Mouse (Mus musculus) hindbrain, embryonic 11.5 days (tissue): ENCODE data around the gene Cadps2. TPM values are rescaled to one million over a fixed set of nuclear protein-coding genes. Genes with fewer than 3 reads are reported as not detected.

Source experiments
- ATAC-seq: fragments of 200-750 bp; cut with Nextera tagmentation; 2 replicates; pipeline ENCODE4 v1.8.0; 2017; ENCODE audit warnings: mild to moderate bottlenecking, moderate TSS enrichment, moderate library complexity; ENCODE audit not compliant: low FRiP score
- DNase-seq: peaks from one replicate; pipeline ENCODE4 v3.0.0-alpha.2; 2015; ENCODE audit warnings: low spot score
- H3K27ac ChIP-seq: fragments of 300-500 bp; sonication (generic); 2 replicates; pipeline ENCODE4 v1.5.1; 2014; ENCODE audit warnings: mild to moderate bottlenecking, low read depth, low read length
- H3K27me3 ChIP-seq: fragments of 300-500 bp; sonication (generic); 2 replicates; pipeline ENCODE4 v1.6.1; 2014; ENCODE audit warnings: mild to moderate bottlenecking, low read length, moderate library complexity, mixed read lengths; ENCODE audit not compliant: control insufficient read depth, insufficient read depth
- H3K36me3 ChIP-seq: fragments of 300-500 bp; sonication (generic); 2 replicates; pipeline ENCODE4 v1.6.1; 2014; ENCODE audit warnings: mild to moderate bottlenecking, low read length, moderate library complexity, mixed read lengths; ENCODE audit not compliant: control insufficient read depth, insufficient read depth
- H3K4me1 ChIP-seq: fragments of 300-500 bp; sonication (generic); replicated peaks from 2 replicates; pipeline ENCODE4 v1.6.1; 2014; ENCODE audit warnings: low read length, mixed read lengths; ENCODE audit not compliant: control insufficient read depth, insufficient read depth
- H3K4me2 ChIP-seq: fragments of 300-500 bp; sonication (generic); replicated peaks from 2 replicates; pipeline ENCODE4 v1.6.1; 2014; ENCODE audit warnings: mild to moderate bottlenecking, low read depth, low read length
- H3K4me3 ChIP-seq: fragments of 300-500 bp; sonication (generic); 2 replicates; pipeline ENCODE4 v1.5.1; 2014; ENCODE audit warnings: low read depth, low read length
- H3K9ac ChIP-seq: fragments of 300-500 bp; sonication (generic); 2 replicates; pipeline ENCODE4 v1.6.1; 2014; ENCODE audit warnings: low read depth, low read length
- H3K9me3 ChIP-seq: fragments of 300-500 bp; sonication (generic); 2 replicates; pipeline ENCODE4 v1.6.1; 2016; ENCODE audit warnings: low read length; ENCODE audit not compliant: control insufficient read depth
- WGBS: fragments of 180-500 bp; shearing (Covaris S2); extraction: QIAGEN DNeasy Blood & Tissue Kit; methylation state at CpG from one replicate; pipeline ENCODE4 v1.1.7; 2014; 5-methylcytosine and 5-hydroxymethylcytosine counted together
- polyA plus RNA-seq: library from polyadenylated mRNA; unstranded; fragments of >200 nt; fragmentation: Nextera tagmentation; extraction: Ambion mirVana; gene quantifications from 2 replicates; pipeline ENCODE4 v1.2.1, GENCODE M21; 2014

The Cadps2 gene
- polyA plus RNA-seq, 1 experiment from 2014 or later: 2.2 TPM

DNA sequence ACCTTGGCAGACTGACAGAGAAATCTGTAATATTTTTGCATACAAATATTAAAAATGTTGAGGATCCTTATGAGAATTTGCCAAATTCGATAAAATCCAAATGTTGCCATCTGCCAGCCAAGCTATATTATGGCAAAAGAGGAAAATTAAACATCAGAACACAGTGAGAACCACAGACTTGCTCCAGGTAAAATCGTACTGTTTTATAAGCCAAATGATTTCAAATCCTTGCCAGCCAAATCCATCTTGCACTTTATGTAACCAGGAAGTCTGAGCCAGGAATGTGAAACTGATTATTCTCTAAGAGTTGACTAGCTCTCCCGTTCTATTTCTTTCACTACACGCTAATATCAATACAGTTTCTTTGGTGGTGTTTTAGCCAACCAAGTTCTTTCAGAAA is 269.5 kb downstream of the Cadps2 start:
- no peak overlapping the region for H3K27ac ChIP-seq
- H3K9ac ChIP-seq: no peak overlapping the region
- H3K36me3 ChIP-seq: no peaks in the 10 kb centered on the region
- no peaks in the 10 kb centered on the region for H3K27me3 ChIP-seq
- WGBS: 94% methylated on average over 4 of the region's 4 CpGs
- H3K9me3 ChIP-seq: no peaks in the 10 kb centered on the region
- DNase-seq: no peak
- H3K4me1 ChIP-seq: no peaks in the 10 kb centered on the region
- H3K4me3 ChIP-seq: no peak overlapping the region
- no peak for ATAC-seq
- H3K4me2 ChIP-seq: no peak overlapping the region

GRCm38 (mm10) chr6:23568688-23569087 is 270.5 kb downstream of the Cadps2 start:
- 76% methylated on average over 1 of the region's 1 CpGs for WGBS
- no peak overlapping the region for H3K27ac ChIP-seq
- no peak overlapping the region for H3K4me2 ChIP-seq
- H3K4me1 ChIP-seq: no peaks in the 10 kb centered on the region
- no peaks in the 10 kb centered on the region for H3K9me3 ChIP-seq
- H3K4me3 ChIP-seq: no peak overlapping the region
- no peak for DNase-seq
- no peaks in the 10 kb centered on the region for H3K36me3 ChIP-seq
- no peaks in the 10 kb centered on the region for H3K27me3 ChIP-seq
- no peak for ATAC-seq
- H3K9ac ChIP-seq: no peak overlapping the region

- Histone ChIP-seq H3K4me1 (no peaks in the 10 kb centered on the region), H3K9me3 (no peaks in the 10 kb centered on the region), H3K36me3 (no peaks in the 10 kb centered on the region), H3K4me3 (no peak overlapping the region), H3K27me3 (no peaks in the 10 kb centered on the region), H3K9ac (no peak overlapping the region), H3K27ac (no peak overlapping the region), H3K4me2 (no peak overlapping the region)
- 88% methylated on average over 1 of the region's 1 CpGs for WGBS
- no peak for DNase-seq
- ATAC-seq: no peak
Measured at GRCm38 (mm10) chr6:23567651-23568050, 271.6 kb downstream of the Cadps2 start.

- Histone ChIP-seq H3K27me3 (no peaks in the 10 kb centered on the region), H3K9ac (no peak overlapping the region), H3K4me2 (no peak overlapping the region), H3K36me3 (no peaks in the 10 kb centered on the region), H3K9me3 (no peaks in the 10 kb centered on the region), H3K27ac (no peak overlapping the region), H3K4me3 (no peak overlapping the region), H3K4me1 (no peaks in the 10 kb centered on the region)
- 72% methylated on average over 1 of the region's 1 CpGs for WGBS
- ATAC-seq (no peak), DNase-seq (no peak)
Measured at GRCm38 (mm10) chr6:23549874-23550273, 289.3 kb downstream of the Cadps2 start.

- H3K9ac ChIP-seq: no peak overlapping the region
- WGBS: 94% methylated on average over 2 of the region's 2 CpGs
- H3K4me3 ChIP-seq: no peak overlapping the region
- no peak overlapping the region for H3K4me2 ChIP-seq
- no peaks in the 10 kb centered on the region for H3K4me1 ChIP-seq
- no peaks in the 10 kb centered on the region for H3K36me3 ChIP-seq
- no peaks in the 10 kb centered on the region for H3K27me3 ChIP-seq
- H3K27ac ChIP-seq: no peak overlapping the region
- no peak for ATAC-seq
- no peaks in the 10 kb centered on the region for H3K9me3 ChIP-seq
- no peak for DNase-seq
Measured at GRCm38 (mm10) chr6:23523710-23524109, 315.5 kb downstream of the Cadps2 start.

- 93% methylated on average over 5 of the region's 5 CpGs for WGBS
- Histone ChIP-seq H3K27me3 (no peaks in the 10 kb centered on the region), H3K4me1 (no peaks in the 10 kb centered on the region)
Measured at GRCm38 (mm10) chr6:23522556-23522955, 316.7 kb downstream of the Cadps2 start.

GRCm38 (mm10) chr6:23498611-23499010 is 340.6 kb downstream of the Cadps2 start:
- Histone ChIP-seq H3K4me2 (no peak overlapping the region), H3K9me3 (no peaks in the 10 kb centered on the region), H3K4me1 (no peaks in the 10 kb centered on the region), H3K27ac (no peak overlapping the region), H3K4me3 (no peak overlapping the region), H3K36me3 (no peaks in the 10 kb centered on the region), H3K9ac (no peak overlapping the region), H3K27me3 (no peaks in the 10 kb centered on the region)
- 61% methylated on average over 5 of the region's 5 CpGs for WGBS
- DNase-seq (no peak), ATAC-seq (no peak)

More at GRCm38 (mm10) chr6:23522556-23522955, 316.7 kb downstream of the Cadps2 start:
- Histone ChIP-seq H3K9me3 (no peaks in the 10 kb centered on the region), H3K9ac (no peak overlapping the region), H3K4me3 (no peak overlapping the region), H3K36me3 (no peaks in the 10 kb centered on the region), H3K27ac (no peak overlapping the region), H3K4me2 (no peak overlapping the region)
- ATAC-seq: no peak
- no peak for DNase-seq

DNA sequence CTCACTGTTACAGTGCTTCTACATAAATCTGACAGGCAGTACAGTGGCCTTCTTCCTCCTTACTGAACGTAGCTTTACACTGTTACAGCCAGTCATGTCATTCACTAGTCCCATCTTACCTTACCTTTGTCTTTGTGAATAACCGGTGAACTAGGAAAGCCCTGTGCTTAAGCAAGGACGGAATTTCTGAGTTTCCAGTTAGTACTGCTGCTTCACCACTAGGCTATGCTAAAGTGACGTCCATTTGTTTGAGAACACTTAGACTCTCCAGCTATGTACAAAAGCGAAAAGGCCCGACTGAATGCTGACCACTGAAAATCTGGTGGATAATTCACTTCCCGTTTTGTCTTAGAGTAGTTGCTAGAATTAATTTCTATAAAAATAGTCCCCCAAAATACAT is 347.4 kb downstream of the Cadps2 start:
- Histone ChIP-seq H3K4me3 (no peak overlapping the region), H3K9ac (no peak overlapping the region), H3K9me3 (no peaks in the 10 kb centered on the region), H3K36me3 (no peaks in the 10 kb centered on the region), H3K4me2 (no peak overlapping the region), H3K27ac (no peak overlapping the region), H3K27me3 (no peaks in the 10 kb centered on the region), H3K4me1 (no peaks in the 10 kb centered on the region)
- WGBS: 49% methylated on average over 7 of the region's 7 CpGs
- DNase-seq (peak; percentile 34), ATAC-seq (peak; percentile 68)

- no peaks in the 10 kb centered on the region for H3K4me1 ChIP-seq
- no peak overlapping the region for H3K4me3 ChIP-seq
- no peak for ATAC-seq
- no peak for DNase-seq
- H3K9me3 ChIP-seq: no peaks in the 10 kb centered on the region
- H3K9ac ChIP-seq: no peak overlapping the region
- H3K27me3 ChIP-seq: no peaks in the 10 kb centered on the region
- H3K4me2 ChIP-seq: no peak overlapping the region
- H3K36me3 ChIP-seq: no peaks in the 10 kb centered on the region
- WGBS: 93% methylated on average over 2 of the region's 2 CpGs
- H3K27ac ChIP-seq: no peak overlapping the region
Measured at GRCm38 (mm10) chr6:23490431-23490830, 348.8 kb downstream of the Cadps2 start.
